Mouse (Mus musculus) hematopoietic stem cell, adult 5-6 weeks (primary cell): ENCODE data around the gene Fermt2. TPM values are rescaled to one million over a fixed set of nuclear protein-coding genes. Genes with fewer than 3 reads are reported as not detected.

Source experiments
- ATAC-seq, 2 experiments: fragments of 125-278 bp in 1 of 2; replicated peaks in 1 of 2; 2 replicates each; pipeline ENCODE4 v1.8.0; 2016 to 2017; ENCODE audit warnings: inconsistent platforms in 2 of 2, mild to moderate bottlenecking in 2 of 2, moderate number of reproducible peaks in 2 of 2, low read depth in 1 of 2, moderate TSS enrichment in 1 of 2; ENCODE audit not compliant: low FRiP score in 2 of 2, poor library complexity in 2 of 2, severe bottlenecking in 2 of 2, insufficient read depth in 1 of 2, low TSS enrichment in 1 of 2
- total RNA-seq: library from RNA; stranded (forward); fragments of 172-1452, 232-1000 nt; gene quantifications from 2 replicates; pipeline ENCODE4 v1.2.3, GENCODE M21; 2017

The Fermt2 gene
- 0.75 TPM in 1 of 2 replicates, not detected in the other for total RNA-seq

- ATAC-seq, result peak; percentile 41 to 46
Observed at GRCm38 (mm10) chr14:45529411-45530363, at the start of gene Fermt2. Gene Fermt2, minus strand, starts transcription at chr14:45530118.

GRCm38 (mm10) chr14:45566066-45566937, 36.4 kb upstream of the Fermt2 start:
- ATAC-seq, result peak; percentile 53 to 78; a peak in 3 of 4 replicates

DNA sequence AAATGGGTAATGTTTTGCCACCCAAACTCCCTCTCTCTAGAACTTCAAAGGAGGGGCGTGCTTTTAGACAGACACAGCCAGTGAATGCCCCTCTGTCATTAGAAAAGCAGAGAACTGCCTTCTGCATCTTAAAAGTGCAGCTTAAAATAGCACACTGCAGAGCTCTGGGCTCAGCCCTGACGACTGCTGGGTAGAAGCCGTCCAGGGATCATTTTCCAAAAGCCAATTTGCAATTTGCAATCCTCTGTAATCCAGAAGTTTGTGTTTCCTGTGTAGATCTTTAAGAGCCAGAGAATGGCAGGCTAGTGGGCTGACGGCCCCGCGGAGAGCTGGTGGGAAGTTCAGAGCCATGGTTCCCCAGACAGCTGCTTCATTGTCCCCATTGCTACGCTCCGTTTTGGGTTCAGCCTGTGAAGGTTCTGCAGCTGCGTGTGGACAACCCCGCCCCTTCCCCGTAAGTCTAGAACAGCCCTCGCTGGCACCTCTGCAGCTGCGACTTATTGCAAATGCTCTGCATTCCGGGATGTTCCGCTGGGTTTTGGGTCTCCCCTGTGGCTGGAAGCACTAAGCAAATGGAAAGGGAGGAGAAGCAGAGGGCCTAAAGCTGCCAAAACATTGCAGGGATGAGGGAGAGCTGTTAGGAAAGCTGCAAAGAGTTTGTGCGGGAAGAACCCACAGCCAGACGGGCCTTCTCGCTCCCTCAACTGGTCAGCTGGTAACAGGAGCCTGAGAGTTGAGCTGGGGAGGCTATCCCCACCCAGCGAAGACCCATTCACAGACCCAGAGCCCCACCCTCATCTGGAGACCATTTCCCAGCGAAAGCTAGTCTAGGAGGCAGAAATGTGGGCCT, 35.5 kb upstream of the Fermt2 start:
- peak; percentile 60 to 71 for ATAC-seq

DNA sequence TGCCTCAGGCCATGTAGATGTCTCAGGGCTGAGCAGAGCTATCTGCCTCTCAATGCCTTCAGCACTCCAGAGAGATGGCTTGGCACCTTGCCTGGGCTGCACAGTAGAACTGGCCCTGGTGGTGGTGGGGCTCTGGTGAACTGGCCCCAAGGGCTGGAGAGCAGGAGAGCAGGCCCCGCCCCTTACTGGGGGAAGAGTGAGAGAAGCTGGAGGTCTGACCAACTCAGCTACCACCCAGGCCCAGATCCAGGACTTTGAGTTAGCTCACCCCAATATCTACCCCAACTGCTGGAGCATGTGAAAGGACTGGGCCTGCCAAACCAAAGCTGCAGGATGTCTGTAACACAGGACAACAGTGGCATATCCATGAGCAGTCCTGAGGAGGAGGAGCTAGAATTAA, 33.7 kb upstream of the Fermt2 start:
- ATAC-seq, result no peak

DNA sequence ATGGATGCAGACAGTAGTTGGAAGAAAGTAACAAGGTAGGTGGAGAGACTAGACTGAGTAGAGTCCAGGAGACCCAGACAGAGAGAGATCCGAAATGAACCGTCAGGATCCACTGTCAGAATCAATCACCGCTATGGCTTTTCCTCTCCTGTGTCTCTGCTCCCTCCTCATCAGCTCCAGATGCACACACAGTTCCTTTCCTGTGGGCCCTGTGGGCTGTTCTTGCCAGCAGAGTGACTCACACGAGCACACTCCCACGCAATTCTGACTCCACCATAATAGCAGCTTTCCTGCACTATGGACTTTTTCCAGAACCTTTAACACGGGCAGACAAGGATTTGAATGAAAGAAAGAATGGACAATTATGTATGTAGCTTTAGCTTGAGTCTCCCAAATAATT, 31.8 kb upstream of the Fermt2 start:
- ATAC-seq, result no peak

DNA sequence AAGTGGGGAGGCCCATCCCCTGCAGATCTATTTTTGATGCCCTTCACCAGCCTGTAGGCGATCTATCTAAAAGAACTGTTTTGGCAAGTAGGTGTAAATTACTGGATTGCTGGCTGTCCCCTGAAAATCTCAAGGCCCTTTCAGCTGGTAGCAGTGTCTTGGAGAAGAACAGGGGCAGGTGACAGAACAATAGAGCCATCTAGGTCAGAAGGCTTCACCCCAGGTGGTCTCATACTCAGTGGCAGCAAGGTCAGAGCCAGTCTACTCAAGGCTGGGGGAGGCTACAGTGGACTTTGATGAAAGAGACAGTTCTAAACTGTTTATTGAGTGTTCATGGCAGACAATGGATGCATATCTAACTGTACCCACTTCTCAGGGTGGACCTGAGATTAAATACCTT, 29.1 kb upstream of the Fermt2 start:
- ATAC-seq, result no peak

- ATAC-seq, result no peak
Observed at GRCm38 (mm10) chr14:45554336-45554735, 24.4 kb upstream of the Fermt2 start.

DNA sequence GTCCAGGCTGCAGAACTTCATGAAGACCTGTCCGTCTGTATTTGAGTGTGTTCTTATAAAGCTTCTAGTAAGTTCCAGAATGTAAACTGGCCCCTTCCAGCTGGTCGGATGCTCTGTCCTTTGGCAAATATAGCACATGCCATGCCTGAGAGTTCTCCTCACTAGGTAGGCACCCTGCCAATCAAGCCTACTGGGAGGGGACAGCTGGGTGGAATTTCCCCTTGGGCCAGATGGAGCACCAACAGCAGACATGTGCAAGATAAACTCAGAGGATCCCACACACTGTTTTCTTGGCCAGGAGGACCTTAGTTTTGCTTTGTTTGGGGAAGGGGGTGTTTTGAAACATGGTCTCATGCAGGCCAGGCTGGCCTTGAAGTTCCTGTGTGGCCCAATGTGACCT, 23.9 kb upstream of the Fermt2 start:
- no peak for ATAC-seq

DNA sequence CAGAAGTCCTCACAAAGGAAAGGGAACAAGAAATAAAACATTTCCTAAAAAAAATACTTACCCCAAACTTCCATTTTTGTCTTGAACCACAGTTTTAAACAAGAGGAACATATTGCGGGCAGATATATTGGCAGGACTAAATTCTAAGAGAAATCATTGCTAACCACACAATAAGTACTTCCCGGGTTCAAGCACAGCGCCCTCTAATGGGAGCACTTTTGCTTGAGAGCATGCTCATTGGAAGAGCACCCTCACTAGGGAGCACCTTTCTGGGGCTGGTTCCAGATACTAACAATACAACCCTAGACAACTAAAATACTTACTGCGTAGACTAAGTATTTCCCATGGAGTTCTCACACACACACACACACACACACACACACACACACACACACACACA, 22.5 kb upstream of the Fermt2 start:
- ATAC-seq, result no peak

GRCm38 (mm10) chr14:45551121-45551768, 21.3 kb upstream of the Fermt2 start:
- peak; percentile 25 to 37; a peak in 2 of 4 replicates for ATAC-seq

GRCm38 (mm10) chr14:45550010-45550647, 20.2 kb upstream of the Fermt2 start:
- ATAC-seq, result no peak

- ATAC-seq, result no peak
Observed at GRCm38 (mm10) chr14:45548118-45548517, 18.2 kb upstream of the Fermt2 start.

GRCm38 (mm10) chr14:45544905-45545304, 15.0 kb upstream of the Fermt2 start:
- no peak for ATAC-seq

DNA sequence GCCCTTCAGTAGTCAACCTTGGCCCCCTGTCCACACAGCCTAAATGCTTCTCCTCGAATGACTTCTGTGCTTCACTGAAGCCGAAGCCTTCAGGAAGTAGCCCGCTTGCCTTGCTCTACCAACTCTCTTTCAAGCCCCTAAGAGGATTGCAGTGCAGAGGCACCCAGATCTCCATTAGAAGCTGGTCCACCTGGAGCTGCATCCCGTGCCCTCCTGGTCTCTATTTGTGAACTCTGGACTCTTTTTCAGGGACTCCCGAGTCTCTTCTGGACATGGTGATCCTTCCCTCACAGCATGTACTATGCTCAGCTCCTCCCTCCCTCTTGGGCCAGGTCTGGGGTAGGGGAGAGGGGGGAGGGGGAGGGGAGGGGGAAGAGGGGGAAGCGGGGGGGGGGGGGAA, 14.1 kb upstream of the Fermt2 start:
- no peak for ATAC-seq

GRCm38 (mm10) chr14:45539659-45540468, 9.9 kb upstream of the Fermt2 start:
- no peak; a peak in 1 of 4 replicates for ATAC-seq
